Mouse (Mus musculus) intestine, embryonic 16.5 days (tissue): Measurements from ENCODE around the gene Sec62. TPM values are rescaled to one million over a fixed set of nuclear protein-coding genes. Genes with fewer than 3 reads are reported as not detected.

Experiments used
- polyA plus RNA-seq: library from polyadenylated mRNA; unstranded; fragments of >200 nt; fragmentation: Nextera tagmentation; extraction: Ambion mirVana; gene quantifications from 2 replicates; pipeline ENCODE4 v1.2.1, GENCODE M21; 2015

Sec62 gene
- polyA plus RNA-seq, 1 experiment from 2014 or later = 60.1 TPM

Other genes starting within 250 kb of the Sec62 start
- 10.2 and 11.5 TPM in 2 replicates for gene Mecom, start 244.9 kb upstream of the Sec62 start, polyA plus RNA-seq
- 0.12 and 0.33 TPM in 2 replicates for gene Actrt3, start 192.9 kb upstream of the Sec62 start, polyA plus RNA-seq
- 20.6 and 21.7 TPM in 2 replicates for gene Mynn, start 190.8 kb upstream of the Sec62 start, polyA plus RNA-seq
- gene Lrriq4, start 148.4 kb upstream of the Sec62 start, polyA plus RNA-seq = not detected in 2 replicates
- gene Lrrc34, start 145.0 kb upstream of the Sec62 start, polyA plus RNA-seq = 0.23 and 0.38 TPM in 2 replicates
- 2.4 and 2.8 TPM in 2 replicates for gene Lrrc31, start 93.0 kb upstream of the Sec62 start, polyA plus RNA-seq
- not detected in 2 replicates for gene Samd7, start 46.6 kb upstream of the Sec62 start, polyA plus RNA-seq
- 12.0 and 12.8 TPM in 2 replicates for gene Gpr160, start 63.1 kb downstream of the Sec62 start, polyA plus RNA-seq
- gene Phc3, start 176.5 kb downstream of the Sec62 start, polyA plus RNA-seq = 4.2 and 4.5 TPM in 2 replicates
- 24.6 and 29.1 TPM in 2 replicates for gene Prkci, start 202.9 kb downstream of the Sec62 start, polyA plus RNA-seq